Mouse (Mus musculus): Measurements from ENCODE around the gene Ucma.

Ucma gene

DNA sequence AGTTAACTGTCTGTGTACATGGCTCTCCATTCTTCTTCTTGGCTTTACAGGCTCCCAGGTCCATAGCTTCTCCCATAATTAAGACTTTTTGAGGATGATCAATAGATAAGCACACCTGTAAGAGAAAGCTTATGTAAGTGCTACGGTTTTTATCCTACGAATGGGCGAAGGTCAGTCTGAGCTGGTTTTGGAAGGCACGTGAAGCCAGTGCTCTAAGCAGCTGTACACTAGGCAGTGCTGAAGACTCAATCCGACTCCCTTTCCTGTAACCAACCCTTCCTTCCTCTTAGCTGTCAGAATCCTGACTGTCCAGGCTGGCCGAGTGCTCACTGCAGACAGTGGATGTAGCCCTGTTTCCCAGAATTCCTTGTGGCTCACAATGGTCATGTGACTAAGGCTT lies 25.3 kb downstream of the Ucma start:
- no peak for DNase-seq (ENCODE audit: low read depth in 2 of 2, low spot score in 2 of 2)

DNA sequence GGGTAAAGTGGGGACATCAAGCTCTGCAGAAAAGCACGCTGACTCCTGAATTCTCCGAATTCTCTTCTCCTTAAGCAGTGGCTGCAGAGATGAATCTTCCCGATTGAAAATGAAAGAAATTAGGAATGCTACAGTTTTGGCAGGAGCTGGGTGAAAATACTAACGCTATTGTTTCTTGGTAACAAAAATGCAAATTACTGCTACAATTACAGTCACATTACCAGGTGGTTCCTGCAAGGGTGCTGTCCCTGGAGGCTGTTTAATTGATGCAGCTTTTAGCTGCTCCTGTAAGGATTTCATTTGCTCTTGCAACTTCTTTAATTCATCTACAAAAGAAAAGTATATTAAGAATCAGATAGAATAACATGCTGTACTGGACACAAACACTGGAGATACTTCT lies 31.2 kb downstream of the Ucma start:
- no peak for DNase-seq (ENCODE audit: low read depth in 2 of 2, low spot score in 2 of 2)

DNA sequence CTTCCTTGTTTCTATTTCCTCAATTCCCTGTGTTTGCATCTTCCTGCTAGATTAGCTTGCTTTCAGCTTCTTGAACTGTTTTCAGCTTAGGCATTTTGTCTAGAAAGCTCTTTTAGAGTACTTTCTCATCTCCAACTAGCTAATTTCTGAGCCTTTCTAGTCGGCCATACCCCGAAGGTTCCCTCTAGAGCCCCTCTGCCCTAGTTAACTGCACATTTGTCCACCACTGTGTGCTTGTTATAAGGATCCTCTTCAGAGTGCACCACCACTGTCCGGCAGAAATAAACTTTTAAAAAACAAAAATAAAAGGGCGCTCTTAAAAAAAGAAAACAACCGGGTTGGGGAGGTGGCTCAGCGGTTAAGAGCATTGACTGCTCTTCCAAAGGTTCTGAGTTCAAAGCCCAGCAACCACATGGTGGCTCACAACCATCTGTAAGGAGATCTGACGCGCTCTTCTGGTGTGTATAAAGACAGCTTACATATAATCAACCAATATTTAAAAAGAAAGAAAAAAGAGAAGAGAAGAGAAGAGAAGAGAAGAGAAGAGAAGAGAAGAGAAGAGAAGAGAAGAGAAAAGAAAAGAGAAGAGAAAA lies 36.1 kb downstream of the Ucma start:
- no peak for DNase-seq (ENCODE audit: low read depth in 2 of 2, low spot score in 2 of 2)

DNA sequence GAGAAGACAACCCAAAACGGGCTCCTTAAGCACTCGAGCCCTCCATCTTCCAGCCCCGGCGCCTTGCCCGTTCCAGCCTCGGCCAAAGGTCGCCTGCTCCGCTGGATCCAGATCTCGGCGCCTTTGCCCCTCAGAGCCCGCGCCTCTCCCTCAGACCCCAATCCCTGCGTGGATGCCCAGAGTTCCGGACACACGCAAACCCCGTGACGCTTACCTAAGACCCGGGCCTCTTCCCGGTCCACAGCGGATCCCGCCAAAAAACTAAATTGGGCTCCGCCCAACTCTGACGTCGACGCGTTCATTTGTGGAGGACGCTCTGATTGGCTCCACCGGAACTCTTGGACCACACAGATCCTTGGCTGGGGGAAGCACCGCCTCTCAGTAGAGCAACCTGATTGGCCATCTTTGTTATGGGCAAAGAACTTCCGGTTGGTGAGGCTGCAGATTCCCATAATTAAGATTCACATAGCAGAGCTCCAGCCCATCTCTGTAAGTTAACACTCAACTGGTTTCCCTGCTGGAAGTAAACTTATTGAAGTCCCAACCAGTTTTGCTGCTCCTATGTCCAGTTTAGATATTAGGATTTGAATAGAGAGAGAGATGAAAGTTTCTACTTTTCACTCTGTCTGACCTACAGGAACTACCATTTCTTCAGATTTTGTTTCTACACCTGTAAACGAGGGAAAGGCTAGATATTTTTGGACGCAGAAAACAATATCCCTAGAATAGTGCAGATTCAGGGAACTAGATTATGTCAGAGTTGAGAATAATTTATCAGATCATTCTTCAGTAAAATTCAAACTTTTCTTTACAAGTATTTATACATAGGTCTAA lies 36.8 kb downstream of the Ucma start, which contains the start of gene Mcm10:
Mcm10 (minus strand) TSS at position 301 of the 834 bp plus-strand sequence.
- DNase-seq (ENCODE audit: low read depth in 2 of 2, low spot score in 2 of 2): peak; percentile 78 to 82

DNA sequence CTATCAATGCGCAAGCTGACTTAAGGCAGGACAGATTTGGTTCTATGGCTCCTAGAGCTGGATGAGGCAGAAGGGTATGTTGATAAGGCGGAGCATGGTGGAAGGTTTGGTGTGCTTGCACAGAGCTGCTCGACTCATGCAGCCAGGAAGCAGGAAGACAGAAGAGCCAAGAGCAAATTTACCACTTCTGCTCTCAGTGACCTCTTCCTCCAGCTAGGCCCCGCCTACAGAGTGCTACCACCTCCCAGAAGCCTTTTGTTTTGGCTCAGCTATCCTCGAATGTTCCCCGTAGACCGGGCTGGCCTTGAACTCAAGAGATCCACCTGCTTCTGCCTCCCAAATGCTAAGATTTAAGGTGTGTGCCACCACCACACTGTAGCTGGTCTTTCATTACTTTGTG lies 38.7 kb downstream of the Ucma start:
- DNase-seq (ENCODE audit: low read depth in 2 of 2, low spot score in 2 of 2): no peak

DNA sequence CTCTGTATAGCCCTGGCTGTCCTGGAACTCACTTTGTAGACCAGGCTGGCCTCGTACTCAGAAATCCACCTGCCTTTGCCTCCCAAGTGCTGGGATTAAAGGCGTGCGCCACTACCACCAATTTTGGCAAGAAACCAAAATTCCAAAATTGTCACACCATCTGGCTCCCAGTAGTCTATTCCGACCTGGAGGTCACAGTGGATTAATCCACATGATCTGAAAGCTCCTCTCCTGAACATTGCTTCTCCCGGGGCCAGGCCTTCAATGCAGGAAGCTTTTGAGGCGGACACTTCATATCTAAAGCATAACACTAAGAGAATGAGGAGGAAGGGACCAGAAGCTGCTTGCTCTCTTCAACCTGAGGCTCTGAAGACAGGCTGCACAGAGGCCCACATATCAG lies 39.6 kb downstream of the Ucma start:
- DNase-seq (ENCODE audit: low read depth in 2 of 2, low spot score in 2 of 2): no peak

DNA sequence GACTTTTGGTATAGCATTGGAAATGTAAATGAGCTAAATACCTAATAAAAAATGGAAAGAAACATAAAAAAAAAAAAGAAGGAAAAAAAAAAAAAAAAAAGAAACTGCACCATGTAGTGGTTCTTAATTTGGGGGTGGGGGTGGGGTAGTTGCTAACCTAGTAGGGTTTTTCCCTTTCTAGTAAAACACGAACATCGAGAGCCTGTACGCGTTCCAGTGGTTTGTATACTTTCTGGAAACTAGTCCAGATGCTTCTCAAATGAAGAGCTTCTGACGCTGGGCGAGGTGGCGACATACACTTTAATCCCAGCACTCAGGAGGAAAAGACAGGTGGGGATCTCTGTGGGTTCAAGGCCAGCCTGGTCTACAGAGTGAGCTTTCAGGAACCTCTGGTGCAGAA lies 41.0 kb downstream of the Ucma start:
- no peak for DNase-seq (ENCODE audit: low read depth in 2 of 2, low spot score in 2 of 2)

DNA sequence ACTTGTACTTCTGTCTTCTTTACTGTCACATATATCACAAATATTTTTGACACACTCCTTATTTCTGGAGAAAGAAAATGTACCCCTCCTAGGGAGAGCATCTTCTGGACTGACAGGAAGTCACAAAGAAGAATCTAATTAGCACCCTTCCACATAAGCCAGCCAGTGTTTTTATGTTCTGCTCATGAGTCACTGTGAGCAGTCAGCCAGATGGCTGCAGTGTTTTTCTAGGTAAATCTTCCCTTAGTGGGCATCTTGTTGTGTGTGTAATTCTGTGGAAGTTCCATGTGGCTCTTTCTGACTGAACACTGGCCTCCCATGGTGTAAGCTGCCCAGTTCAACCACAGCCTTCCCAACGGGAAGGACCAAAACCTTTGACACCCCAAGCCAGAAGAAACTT lies 43.8 kb downstream of the Ucma start:
- no peak for DNase-seq (ENCODE audit: low read depth in 2 of 2, low spot score in 2 of 2)

DNA sequence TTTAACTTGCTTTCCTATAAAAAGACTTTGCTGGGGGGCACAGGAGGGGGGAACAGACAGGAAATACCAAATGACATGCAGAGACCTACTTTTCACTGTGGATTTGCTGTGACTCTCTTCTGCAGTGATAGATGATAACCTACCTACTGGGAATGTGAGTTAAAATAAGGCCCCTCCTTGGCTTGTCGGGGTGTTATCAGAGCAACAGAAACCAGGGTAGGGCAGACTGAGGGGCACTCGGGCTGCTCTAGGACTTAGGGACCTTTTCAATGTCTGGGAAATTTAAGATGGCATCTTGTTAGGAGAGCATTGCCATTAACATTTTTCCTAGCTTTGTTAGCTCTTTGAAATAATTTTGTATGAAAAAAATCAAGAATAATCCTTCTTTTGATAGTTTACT lies 47.4 kb downstream of the Ucma start:
- no peak for DNase-seq (ENCODE audit: low read depth in 2 of 2, low spot score in 2 of 2)

DNA sequence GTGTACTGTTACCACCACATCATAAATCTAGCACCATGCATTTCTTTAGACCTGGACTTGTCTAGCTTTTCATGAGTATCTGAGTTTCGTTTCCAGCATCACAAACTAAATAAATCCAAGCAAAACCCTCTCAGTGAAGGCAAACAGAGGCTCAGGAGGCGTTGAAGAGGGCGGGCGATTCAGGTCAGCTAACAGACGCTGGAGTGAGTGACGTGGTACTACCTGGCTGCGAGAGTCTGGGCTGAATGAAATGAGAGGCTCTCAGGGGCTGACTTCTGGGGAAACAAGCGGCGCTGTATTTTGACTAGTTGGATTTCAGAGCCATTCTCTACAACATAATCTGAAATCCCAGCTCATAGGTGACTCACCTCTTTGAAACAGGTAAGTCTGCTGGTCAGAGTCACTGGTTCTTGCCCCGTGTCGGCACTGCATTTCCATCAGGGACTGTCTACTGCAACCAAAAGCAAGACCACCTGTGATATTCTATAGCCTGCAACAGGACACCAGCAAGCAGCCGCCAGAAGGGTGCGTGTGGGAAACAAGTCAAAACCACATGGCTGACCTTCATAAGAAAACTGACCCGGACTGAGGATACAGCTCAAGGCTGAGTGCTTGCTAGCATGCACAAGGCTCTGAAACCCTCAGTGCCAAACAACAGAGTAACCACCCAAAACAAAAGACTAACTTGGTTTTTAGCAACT lies 47.9 kb downstream of the Ucma start:
- no peak for DNase-seq (ENCODE audit: low read depth in 2 of 2, low spot score in 2 of 2)

DNA sequence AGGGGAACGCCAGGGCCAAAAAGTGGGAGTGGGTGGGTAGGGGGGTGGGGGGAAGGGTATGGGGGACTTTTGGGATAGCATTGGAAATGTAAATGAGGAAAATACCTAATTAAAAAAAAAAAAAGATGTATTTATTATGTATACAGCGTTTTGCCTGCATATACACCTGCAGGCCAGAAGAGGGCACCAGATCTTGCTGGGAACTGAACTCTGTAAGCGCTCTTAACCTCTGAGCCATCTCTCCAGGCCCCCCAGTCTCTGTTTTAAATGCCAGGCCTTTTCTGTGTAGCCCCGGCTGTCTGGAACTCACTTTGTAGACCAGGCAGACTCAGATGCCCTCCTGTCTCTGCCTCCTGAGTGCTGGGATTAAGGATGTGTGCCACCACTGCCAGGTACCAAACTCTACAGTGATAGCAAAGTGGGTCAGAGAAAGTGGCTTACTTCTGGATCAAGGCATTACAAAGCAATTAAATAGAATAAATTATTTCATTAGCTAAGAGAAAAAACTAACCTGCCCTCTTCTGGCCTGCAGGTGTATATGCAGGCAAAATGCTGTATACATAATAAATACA lies 49.3 kb downstream of the Ucma start:
- DNase-seq (ENCODE audit: low read depth in 2 of 2, low spot score in 2 of 2): peak in 1 of 2 experiments; percentile 6

DNA sequence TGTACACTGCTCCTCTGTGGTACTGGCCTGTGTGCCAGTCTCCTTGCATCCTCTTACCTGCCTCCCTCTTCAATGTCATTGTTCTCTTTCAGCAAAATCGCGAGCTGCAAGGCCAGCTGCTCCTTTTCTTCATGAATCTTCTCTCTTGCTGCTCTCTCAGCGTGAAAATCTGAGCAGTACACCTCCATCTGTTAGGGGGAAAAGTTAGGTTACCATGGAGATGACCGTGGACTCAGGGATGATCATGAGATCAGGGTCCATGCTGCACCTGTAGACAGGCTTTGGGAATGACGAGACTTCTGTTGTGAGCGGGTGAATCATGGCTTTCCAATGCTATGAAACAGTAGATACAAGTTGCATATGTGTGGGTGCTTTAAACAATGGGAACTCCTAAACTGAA lies 51.1 kb downstream of the Ucma start:
- no peak for DNase-seq (ENCODE audit: low read depth in 2 of 2, low spot score in 2 of 2)

DNA sequence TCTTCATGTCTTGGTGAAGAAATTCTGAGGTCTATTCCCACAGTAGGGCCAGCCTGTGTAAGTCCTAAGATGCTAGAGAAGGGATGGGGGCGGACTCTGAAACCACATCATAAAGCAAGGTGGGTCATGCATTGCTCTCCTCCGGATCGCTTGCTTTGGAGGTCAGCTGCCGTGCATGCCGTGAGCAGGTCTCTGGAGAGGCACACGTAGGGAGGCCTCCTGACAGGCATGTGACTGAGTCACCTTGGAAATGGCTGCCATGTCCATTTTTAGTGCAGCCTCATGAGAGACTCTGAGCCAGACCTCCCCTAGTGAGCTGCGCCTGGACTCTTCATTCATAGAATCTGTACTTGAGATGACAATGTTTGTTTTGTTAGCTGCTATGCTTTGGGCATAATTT lies 52.1 kb downstream of the Ucma start:
- DNase-seq (ENCODE audit: low read depth in 2 of 2, low spot score in 2 of 2): no peak

DNA sequence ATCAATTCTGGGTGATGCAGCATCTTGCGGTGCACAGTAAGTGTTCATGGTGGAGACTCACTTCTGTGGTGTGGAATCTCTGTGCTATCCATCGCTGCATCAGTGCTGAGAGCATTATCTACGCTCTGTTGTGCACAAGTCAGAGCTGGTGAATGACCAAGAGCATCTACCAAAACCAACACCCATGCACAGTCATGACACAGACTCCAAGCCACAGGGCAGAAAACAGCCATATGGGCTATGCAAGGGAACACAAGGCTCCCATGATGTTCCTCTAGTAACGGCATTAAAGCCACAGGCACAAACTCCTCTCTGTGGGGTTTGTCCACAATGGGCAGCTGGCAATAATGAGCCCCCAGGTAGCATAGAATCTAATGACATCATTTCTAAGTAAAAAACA lies 53.9 kb downstream of the Ucma start:
- no peak for DNase-seq (ENCODE audit: low read depth in 2 of 2, low spot score in 2 of 2)

DNA sequence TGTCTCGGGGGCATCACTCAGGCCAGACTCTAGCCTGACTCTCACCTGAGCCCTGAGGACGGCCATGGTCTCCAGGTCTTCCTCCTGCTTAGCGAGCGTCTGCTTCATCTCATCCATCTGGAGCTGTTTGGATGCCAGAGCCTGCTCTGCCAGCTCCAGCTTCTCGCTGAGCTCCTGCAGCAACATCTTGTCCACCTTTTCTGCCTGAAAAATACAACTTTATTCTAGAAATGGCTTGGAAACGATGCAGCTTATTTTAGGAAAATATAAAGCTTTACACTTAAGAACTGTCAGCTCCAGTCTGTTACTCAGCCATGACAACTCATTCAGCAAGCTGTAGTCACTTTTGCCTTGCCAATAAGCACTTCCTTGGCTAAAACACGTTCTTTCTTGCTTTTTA lies 55.3 kb downstream of the Ucma start:
- DNase-seq (ENCODE audit: low read depth in 2 of 2, low spot score in 2 of 2): no peak

DNA sequence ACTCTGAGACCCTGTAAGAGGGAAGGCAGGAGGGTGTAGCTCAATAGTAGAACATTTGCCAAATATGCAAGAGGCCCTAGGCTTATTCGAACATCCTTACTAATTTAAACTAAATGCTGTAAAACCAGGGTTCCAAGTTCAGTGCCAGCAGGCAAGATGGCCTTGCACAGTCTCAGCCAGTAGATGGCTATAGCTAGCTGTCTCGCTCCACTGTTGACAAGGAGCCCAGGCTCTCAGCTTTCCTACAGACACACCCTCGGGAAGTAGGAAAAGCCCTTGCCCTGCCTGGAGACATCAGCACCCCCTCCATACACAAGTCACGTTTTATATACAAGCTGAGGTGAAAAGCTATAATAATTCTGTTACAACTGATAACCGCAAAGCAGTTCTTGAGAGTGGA lies 56.7 kb downstream of the Ucma start:
- no peak for DNase-seq (ENCODE audit: low read depth in 2 of 2, low spot score in 2 of 2)

DNA sequence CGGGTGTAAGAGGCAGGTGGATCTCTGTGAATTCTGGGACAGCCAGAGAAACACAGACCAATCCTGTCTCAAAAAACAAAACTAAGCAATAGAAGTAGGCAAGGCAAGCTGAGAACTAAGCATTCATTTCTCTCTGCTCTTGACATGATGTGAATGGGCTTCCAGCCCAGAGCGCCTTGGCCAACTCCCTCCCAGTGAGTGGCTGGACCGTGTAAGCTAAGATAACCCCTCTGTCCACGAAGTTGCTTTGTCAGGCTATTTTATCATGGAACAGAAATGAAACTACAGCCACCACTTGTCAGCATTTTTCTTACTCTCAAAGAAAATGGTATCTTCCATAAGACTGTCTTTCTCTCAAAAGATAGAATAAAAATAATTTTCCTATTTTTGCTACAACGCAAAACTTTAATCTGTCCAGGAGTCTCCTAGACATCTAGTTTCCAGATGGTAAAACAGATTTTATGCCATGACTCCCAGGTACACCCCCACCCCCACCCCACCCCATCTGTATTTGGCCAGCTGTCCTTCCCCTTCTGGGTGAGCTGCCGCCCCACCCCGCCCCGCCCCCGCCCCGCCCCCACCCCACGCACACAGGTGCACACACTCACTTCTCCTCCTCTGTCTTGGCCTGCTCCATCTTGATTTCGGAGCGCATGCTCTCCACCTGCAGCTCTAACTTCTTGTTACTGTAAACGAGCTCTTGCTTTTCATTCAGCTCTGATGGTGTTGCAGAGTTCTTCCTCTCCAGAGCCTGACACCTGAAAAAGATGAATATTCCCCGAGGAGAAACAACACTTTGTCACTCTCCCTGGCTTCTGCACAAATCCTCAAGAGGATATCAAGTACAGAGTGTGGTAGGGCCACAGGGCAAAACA lies 57.9 kb downstream of the Ucma start:
- DNase-seq (ENCODE audit: low read depth in 2 of 2, low spot score in 2 of 2): no peak

DNA sequence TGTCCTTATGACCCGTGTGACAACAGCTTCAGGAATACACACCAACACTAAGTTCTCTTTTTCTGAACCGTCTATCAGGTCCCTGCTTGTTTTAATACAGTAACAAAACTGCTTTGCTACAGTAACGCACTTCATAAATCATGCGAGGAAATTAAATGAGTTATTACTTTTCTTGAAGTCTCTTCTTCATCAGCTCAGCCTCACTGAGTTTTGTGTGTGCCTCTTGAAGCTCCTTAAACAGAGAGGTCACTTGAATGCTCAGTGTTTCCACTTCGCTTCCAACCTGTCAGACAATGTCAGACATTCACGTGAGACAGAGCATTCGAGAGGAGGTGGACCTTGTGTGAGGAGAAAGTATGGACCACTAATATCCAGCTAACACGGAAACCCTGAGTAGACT lies 58.9 kb downstream of the Ucma start:
- DNase-seq (ENCODE audit: low read depth in 2 of 2, low spot score in 2 of 2): no peak

DNA sequence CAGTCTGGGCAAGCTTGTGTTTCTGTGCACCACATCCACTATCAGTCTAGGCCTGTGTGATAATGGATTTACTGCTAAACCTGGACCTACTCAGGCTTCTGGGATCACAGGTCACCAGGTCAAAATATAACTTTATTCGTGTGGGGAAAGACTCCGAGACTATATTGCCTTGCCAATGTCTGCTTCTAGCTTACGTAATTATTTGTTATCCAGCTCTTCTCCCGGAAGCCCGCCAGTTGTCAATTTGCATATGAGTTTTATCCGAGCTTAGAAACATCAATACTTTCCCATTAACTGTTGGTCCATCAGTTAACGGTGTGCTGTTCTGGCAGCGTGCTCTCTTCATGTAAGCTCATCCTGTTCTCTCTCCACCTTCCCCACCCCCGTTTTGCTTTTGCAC lies 59.3 kb downstream of the Ucma start:
- DNase-seq (ENCODE audit: low read depth in 2 of 2, low spot score in 2 of 2): no peak
